Mouse (Mus musculus) heart, postnatal 14 days (tissue): ENCODE data around the gene Dicer1. TPM values are rescaled to one million over a fixed set of nuclear protein-coding genes. Genes with fewer than 3 reads are reported as not detected.

Experiments
- total RNA-seq, 2 experiments: library from RNA; stranded (reverse); gene quantifications; 2 replicates each; pipeline ENCODE4 v1.2.3; 2021

The Dicer1 gene
- total RNA-seq, 2 experiments from 2014 or later: 33.6 to 35.1 TPM

Other genes with a start within 250 kb of the Dicer1 start
- gene Clmn, start 113.1 kb upstream of the Dicer1 start, total RNA-seq: 1 to 10 TPM; 2.7 to 3.5 TPM